8 mouse cellular contexts compared by ENCODE assay signal in the genomic region with DNA sequence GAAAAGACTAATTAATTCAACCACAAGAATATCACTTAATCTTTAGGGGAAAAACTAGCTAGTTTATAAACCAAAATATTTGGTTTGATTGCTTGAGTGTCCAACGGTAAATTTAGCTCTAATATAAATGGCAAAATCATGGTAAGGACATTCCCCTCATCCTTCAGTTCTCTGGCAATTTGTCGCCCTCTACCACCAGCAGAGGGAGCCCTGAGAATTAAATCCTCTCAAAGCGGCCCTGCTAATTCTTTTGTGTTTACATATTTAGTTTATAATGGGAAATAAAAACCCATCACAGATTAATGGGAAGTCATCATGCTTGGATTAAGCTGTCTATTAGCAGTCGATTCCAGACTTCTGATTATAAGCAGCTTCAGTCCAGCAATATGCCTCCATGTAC. TPM values are rescaled to one million over a fixed set of nuclear protein-coding genes. Genes with fewer than 3 reads are reported as not detected.
DNase-seq lines count a peak whose midpoint lies in the region; ATAC-seq and TF ChIP-seq lines count a peak whose summit lies in the region.
"Had no signal": no experiment of that assay in that cellular context is flagged by ENCODE, and none has a peak within 500 bp of the region (broad histone marks: within the 10 kb centered on the region; RNA-seq: fewer than 3 reads in every experiment).

No protein-coding gene starts in this region.

- no peak overlapping the region for H3K4me3 ChIP-seq in kidney, embryonic 15.5 days (replicated peaks)
- H3K4me3 ChIP-seq in MEL (ENCODE audit: control insufficient read depth in 1 of 2, insufficient read depth in 1 of 2, low read depth in 2 of 2, low read length in 2 of 2) = no peak overlapping the region
- H3K4me3 ChIP-seq in limb, embryonic 14.5 days (replicated peaks; ENCODE audit: low read length) = no peak overlapping the region
- no peak overlapping the region for H3K4me3 ChIP-seq in stomach, postnatal 0 days (ENCODE audit: low read depth, low read length)
- H3K4me3 ChIP-seq: embryonic facial prominence, embryonic 12.5 days had no signal

- peak; percentile 45 for DNase-seq in kidney, adult 9 months
- peak; percentile 34 to 45 for DNase-seq in B cell, adult 2 months
- DNase-seq in MEL (ENCODE audit: low read depth, low spot score) = peak; percentile 59
- DNase-seq in cerebellum, postnatal 36 days = peak; percentile 63 to 68
- DNase-seq in limb, embryonic 14.5 days (ENCODE audit: low spot score) = peak; percentile 61
- peak; percentile 38 for DNase-seq in stomach, postnatal 0 days (ENCODE audit: low spot score)

- H3K4me1 ChIP-seq in kidney, embryonic 15.5 days = no peaks in the 10 kb centered on the region
- H3K4me1 ChIP-seq in MEL (ENCODE audit: control insufficient read depth in 1 of 2, insufficient read depth in 2 of 2, low read length in 2 of 2) = no peaks in the 10 kb centered on the region
- H3K4me1 ChIP-seq in limb, embryonic 14.5 days (ENCODE audit: control insufficient read depth, insufficient read depth, low read length) = 0 out of 2 replicates have a peak, but pooled peaks cover under 1% of the 10 kb centered on the region
- H3K4me1 ChIP-seq in stomach, postnatal 0 days (replicated peaks; ENCODE audit: control insufficient read depth, insufficient read depth) = no peaks in the 10 kb centered on the region
- H3K4me1 ChIP-seq: embryonic facial prominence, embryonic 12.5 days had no signal

- peak; percentile 69 for TF ChIP-seq RAD21 in MEL (IDR thresholded peaks at IDR 0.05; ENCODE audit: low read depth, low read length)

- H3K36me3 ChIP-seq in kidney, embryonic 15.5 days = no peaks in the 10 kb centered on the region
- no peaks in the 10 kb centered on the region for H3K36me3 ChIP-seq in MEL (ENCODE audit: control insufficient read depth in 1 of 2, insufficient read depth in 2 of 2, low read length in 2 of 2)
- H3K36me3 ChIP-seq in limb, embryonic 14.5 days (ENCODE audit: control insufficient read depth, insufficient read depth, low read length) = no peaks in the 10 kb centered on the region
- H3K36me3 ChIP-seq in stomach, postnatal 0 days (ENCODE audit: control insufficient read depth, insufficient read depth, low read length) = no peaks in the 10 kb centered on the region
- H3K36me3 ChIP-seq: embryonic facial prominence, embryonic 12.5 days had no signal

- no peaks in the 10 kb centered on the region for H3K79me2 ChIP-seq in MEL (ENCODE audit: control insufficient read depth, insufficient read depth, low read length, poor library complexity)

- H3K27ac ChIP-seq in kidney, embryonic 15.5 days = no peak overlapping the region
- no peak overlapping the region for H3K27ac ChIP-seq in MEL (ENCODE audit: control insufficient read depth, low read depth, low read length)
- no peak overlapping the region for H3K27ac ChIP-seq in limb, embryonic 14.5 days (replicated peaks; ENCODE audit: low read depth, low read length)
- no peak overlapping the region for H3K27ac ChIP-seq in stomach, postnatal 0 days (replicated peaks)
- H3K27ac ChIP-seq: embryonic facial prominence, embryonic 12.5 days had no signal

- no peak for TF ChIP-seq EP300 in MEL (IDR thresholded peaks at IDR 0.05; ENCODE audit: low read depth in 1 of 2, low read length in 2 of 2)
- TF ChIP-seq EP300 in stomach, postnatal 0 days (optimal IDR thresholded peaks at IDR 0.05) = no peak

- TF ChIP-seq CTCF in MEL (IDR thresholded peaks at IDR 0.05 in 2 of 3, conservative IDR thresholded peaks at IDR 0.05 in 1 of 3; ENCODE audit: control insufficient read depth in 1 of 3, insufficient read depth in 1 of 3, low read depth in 2 of 3, low read length in 3 of 3, poor library complexity in 1 of 3, severe bottlenecking in 1 of 3) = peak; percentile 65 to 84 (median 68)
- peak; percentile 79 for TF ChIP-seq CTCF in stomach, postnatal 0 days (IDR thresholded peaks at IDR 0.05; ENCODE audit: low read depth)

- H3K9ac ChIP-seq in kidney, embryonic 15.5 days = no peak overlapping the region
- no peak overlapping the region for H3K9ac ChIP-seq in MEL (ENCODE audit: control insufficient read depth, low read depth, low read length, poor library complexity, severe bottlenecking)
- H3K9ac ChIP-seq in limb, embryonic 14.5 days (ENCODE audit: low read depth, low read length, severe bottlenecking) = no peak overlapping the region
- no peak overlapping the region for H3K9ac ChIP-seq in stomach, postnatal 0 days (ENCODE audit: low read length)
- H3K9ac ChIP-seq: embryonic facial prominence, embryonic 12.5 days had no signal

- peaks cover 5% of the 10 kb centered on the region; the same call in 1 of the 2 replicates for H3K27me3 ChIP-seq in kidney, embryonic 15.5 days
- peaks cover 9 to 18% of the 10 kb centered on the region in 2 experiments for H3K27me3 ChIP-seq in MEL (ENCODE audit: control insufficient read depth in 1 of 2, insufficient read depth in 2 of 2, low read length in 2 of 2)
- no peaks in the 10 kb centered on the region for H3K27me3 ChIP-seq in limb, embryonic 14.5 days (ENCODE audit: control insufficient read depth, insufficient read depth, low read length)
- no peaks in the 10 kb centered on the region for H3K27me3 ChIP-seq in stomach, postnatal 0 days (ENCODE audit: control insufficient read depth, insufficient read depth, low read length)
- H3K27me3 ChIP-seq: embryonic facial prominence, embryonic 12.5 days had no signal

- 14% methylated on average over 4 of the region's 4 CpGs for WGBS in kidney, embryonic 15.5 days
- 7% methylated on average over 4 of the region's 4 CpGs for WGBS in limb, embryonic 14.5 days
- 6% methylated on average over 4 of the region's 4 CpGs for WGBS in stomach, postnatal 0 days

- ATAC-seq in kidney, embryonic 15.5 days (replicated peaks; ENCODE audit: low FRiP score) = no peak
- ATAC-seq in limb, embryonic 14.5 days (ENCODE audit: low FRiP score, low read depth) = no peak
- ATAC-seq in stomach, postnatal 0 days (ENCODE audit: low FRiP score, low TSS enrichment) = no peak

- no peak overlapping the region for H3K4me2 ChIP-seq in kidney, embryonic 15.5 days
- H3K4me2 ChIP-seq in limb, embryonic 14.5 days (replicated peaks; ENCODE audit: low read depth, low read length, severe bottlenecking) = no peak overlapping the region
- no peak overlapping the region for H3K4me2 ChIP-seq in stomach, postnatal 0 days (replicated peaks; ENCODE audit: low read depth)
- H3K4me2 ChIP-seq: embryonic facial prominence, embryonic 12.5 days had no signal

- no peak for TF ChIP-seq POLR2A in MEL (IDR thresholded peaks at IDR 0.05; ENCODE audit: control insufficient read depth in 1 of 2, insufficient read depth in 1 of 2, low read depth in 1 of 2, low read length in 2 of 2, poor library complexity in 1 of 2)
- no peak for TF ChIP-seq POLR2A in limb, embryonic 14.5 days (IDR thresholded peaks at IDR 0.05; ENCODE audit: borderline replicate concordance, extremely low read depth, insufficient read depth, insufficient read length)

- H3K9me3 ChIP-seq in kidney, embryonic 15.5 days (replicated peaks) = no peaks in the 10 kb centered on the region
- no peaks in the 10 kb centered on the region for H3K9me3 ChIP-seq in MEL (replicated peaks; ENCODE audit: insufficient read depth, low read length)
- no peaks in the 10 kb centered on the region for H3K9me3 ChIP-seq in limb, embryonic 14.5 days (ENCODE audit: control insufficient read depth, low read length)
- no peaks in the 10 kb centered on the region for H3K9me3 ChIP-seq in stomach, postnatal 0 days (ENCODE audit: control insufficient read depth, low read length)
- H3K9me3 ChIP-seq: embryonic facial prominence, embryonic 12.5 days had no signal

TF ChIP-seq in MEL, 35 proteins besides CTCF, POLR2A, EP300 and RAD21:
- TF ChIP-seq MXI1 (IDR thresholded peaks at IDR 0.05; ENCODE audit: low read depth, low read length) = no peak
- no peak for TF ChIP-seq CHD2 (IDR thresholded peaks at IDR 0.05; ENCODE audit: low read length)
- no peak for TF ChIP-seq ETS1 (IDR thresholded peaks at IDR 0.05; ENCODE audit: low read depth, low read length)
- TF ChIP-seq NRF1 (IDR thresholded peaks at IDR 0.05; ENCODE audit: insufficient read depth, low read depth, low read length, poor library complexity, severe bottlenecking) = no peak
- no peak for TF ChIP-seq POLR2AphosphoS2 (IDR thresholded peaks at IDR 0.05; ENCODE audit: low read length)
- TF ChIP-seq SMC3 (IDR thresholded peaks at IDR 0.05; ENCODE audit: low read depth, low read length) = peak; percentile 85
- TF ChIP-seq ELF1 (IDR thresholded peaks at IDR 0.05; ENCODE audit: low read depth, low read length) = no peak
- TF ChIP-seq ZC3H11A (IDR thresholded peaks at IDR 0.05; ENCODE audit: low read depth, low read length) = peak; percentile 65
- TF ChIP-seq TBP (IDR thresholded peaks at IDR 0.05; ENCODE audit: low read depth, low read length) = no peak
- no peak for TF ChIP-seq MYC (IDR thresholded peaks at IDR 0.05; ENCODE audit: low read depth, low read length)
- no peak for TF ChIP-seq UBTF (IDR thresholded peaks at IDR 0.05; ENCODE audit: borderline replicate concordance, insufficient read depth, low read depth, low read length)
- TF ChIP-seq SIN3A (IDR thresholded peaks at IDR 0.05; ENCODE audit: low read length) = no peak
- 0 out of 2 replicates have a peak, but pooled peaks have one; percentile 24 for TF ChIP-seq MAZ (IDR thresholded peaks at IDR 0.05; ENCODE audit: low read depth, low read length)
- TF ChIP-seq BHLHE40 (IDR thresholded peaks at IDR 0.05; ENCODE audit: borderline replicate concordance, low read depth, low read length) = no peak

RNA-seq across cellular contexts. Expression of a gene that starts 54.5 kb away (rescaled TPM):
- polyA plus RNA-seq in kidney, embryonic 15.5 days (2015; fragmentation: Nextera tagmentation; extraction: Ambion mirVana) = 1,335 and 1,460 TPM in 2 replicates
- total RNA-seq in MEL (2012; rRNA removed) = 503 and 520 TPM in 2 replicates
- 100 to 1,000 TPM; 199 to 520 TPM for polyA plus RNA-seq in MEL (2012; ENCODE audit: insufficient read depth in 1 of 2, insufficient read length in 2 of 2, low read depth in 1 of 2, low replicate concordance in 2 of 2, missing spikeins in 1 of 2)
- polyA plus RNA-seq in limb, embryonic 14.5 days (2012; rRNA removed) = 647 and 720 TPM in 2 replicates
- polyA plus RNA-seq in limb, embryonic 14.5 days (2014; fragmentation: Nextera tagmentation; extraction: Ambion mirVana) = 1,044 and 1,089 TPM in 2 replicates
- 1,360 and 1,478 TPM in 2 replicates for polyA plus RNA-seq in stomach, postnatal 0 days (2015; fragmentation: Nextera tagmentation; extraction: Ambion mirVana)
